Mouse (Mus musculus): ENCODE results near the gene Hyal3.

GRCm38 (mm10) chr9:107587833-107588639 lies 7.4 kb downstream of the Hyal3 start:
- TF ChIP-seq POLR2A (IDR thresholded peaks at IDR 0.05; ENCODE audit: low read depth, low read length): no peak
- no peak for TF ChIP-seq CTCF (IDR thresholded peaks at IDR 0.05; ENCODE audit: extremely low read depth, insufficient read depth, insufficient read length, insufficient replicate concordance)

Data from spleen, adult 2 months (tissue).